Mouse (Mus musculus) erythroid progenitor cell, adult 5-6 weeks (primary cell): ENCODE measurements around the gene Csrnp2. TPM values are rescaled to one million over a fixed set of nuclear protein-coding genes. Genes with fewer than 3 reads are reported as not detected.
A peak's percentile ranks its signal among the peaks of the same experiment; 100 is the strongest.

Experiments
- ATAC-seq: replicated peaks from 2 replicates; pipeline ENCODE4 v1.8.0; 2016; ENCODE audit warnings: moderate number of reproducible peaks, mild to moderate bottlenecking, moderate TSS enrichment, inconsistent platforms; ENCODE audit not compliant: poor library complexity, low FRiP score, severe bottlenecking
- total RNA-seq, 2 experiments: library from RNA; stranded (forward) in 1 of 2; stranded (reverse) in 1 of 2; fragments of 150-400 nt in 1 of 2; fragments of 186-747, 209-891 nt in 1 of 2; gene quantifications; 2 replicates each; pipeline versions ENCODE4 v1.2.3 to v1.2.4; 2015 to 2017; ENCODE audit warnings: low replicate concordance in 2 of 2

The Csrnp2 gene
- total RNA-seq, 2 experiments from 2014 or later: not detected

DNA sequence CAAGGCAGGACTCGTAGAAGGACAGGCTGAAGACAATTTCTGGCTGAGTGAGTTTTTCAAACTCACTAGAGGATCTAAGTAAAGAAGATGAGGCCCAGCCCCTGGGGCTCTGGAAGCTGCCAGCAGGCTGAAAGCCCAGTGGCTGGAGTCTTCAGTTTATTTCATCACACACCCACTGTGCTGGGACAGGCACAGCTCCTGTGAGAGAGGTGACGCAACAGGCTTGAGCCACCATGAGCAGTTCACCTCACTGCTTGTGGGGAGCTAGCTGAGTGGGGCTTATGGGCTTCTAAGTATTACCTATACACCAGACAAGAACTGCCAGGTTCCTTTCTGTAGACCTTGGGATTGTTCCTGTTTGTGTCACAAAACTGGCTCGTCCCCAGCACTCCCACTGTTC, 9.7 kb downstream of the Csrnp2 start:
- no peak for ATAC-seq

- no peak for ATAC-seq
These were observed 16.4 kb downstream of the Csrnp2 start for GRCm38 (mm10) chr15:100478925-100479324.

DNA sequence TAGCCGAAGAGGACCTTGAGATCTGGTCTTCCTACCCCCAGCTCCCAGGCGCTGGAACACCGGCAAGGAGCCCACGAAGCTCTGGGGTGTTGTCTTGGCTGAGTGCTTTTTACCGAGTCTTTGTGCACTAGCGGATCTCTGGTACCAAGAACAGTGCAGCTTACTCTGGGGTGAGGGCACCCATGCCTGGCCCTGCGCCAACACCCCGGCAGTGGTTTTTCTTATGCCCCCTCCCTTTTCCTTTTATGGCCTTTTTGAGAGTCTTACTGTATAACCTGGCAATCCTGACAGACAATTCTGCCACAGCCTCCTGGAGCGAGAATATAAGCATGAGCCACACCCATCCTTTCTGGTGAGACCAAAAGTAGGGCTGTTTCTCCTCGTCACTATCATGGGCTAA, 16.9 kb downstream of the Csrnp2 start:
- no peak for ATAC-seq

- no peak for ATAC-seq
These were observed 21.3 kb downstream of the Csrnp2 start for GRCm38 (mm10) chr15:100473926-100474503.

DNA sequence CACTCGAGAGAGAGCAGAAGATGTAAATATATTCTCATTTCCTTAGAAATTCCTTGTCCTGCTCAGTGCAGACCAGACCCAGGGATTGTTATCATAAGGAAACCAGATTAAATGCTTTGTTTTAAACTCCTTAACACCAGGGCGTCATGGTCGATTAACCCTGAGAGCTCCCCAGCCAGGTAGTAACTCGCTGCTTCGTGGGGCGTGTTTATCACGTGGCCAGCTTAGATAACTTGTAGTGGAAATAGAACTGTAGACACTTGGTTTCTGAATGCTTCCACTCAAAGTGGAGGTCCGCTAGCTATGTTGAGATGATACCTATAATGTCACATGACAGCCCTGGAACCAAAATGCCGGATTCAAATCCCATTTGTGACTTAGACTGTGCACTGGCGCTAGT, 25.3 kb downstream of the Csrnp2 start:
- no peak for ATAC-seq

GRCm38 (mm10) chr15:100469189-100469545, 26.1 kb downstream of the Csrnp2 start:
- ATAC-seq: no peak; the same call in 1 of the 2 replicates

DNA sequence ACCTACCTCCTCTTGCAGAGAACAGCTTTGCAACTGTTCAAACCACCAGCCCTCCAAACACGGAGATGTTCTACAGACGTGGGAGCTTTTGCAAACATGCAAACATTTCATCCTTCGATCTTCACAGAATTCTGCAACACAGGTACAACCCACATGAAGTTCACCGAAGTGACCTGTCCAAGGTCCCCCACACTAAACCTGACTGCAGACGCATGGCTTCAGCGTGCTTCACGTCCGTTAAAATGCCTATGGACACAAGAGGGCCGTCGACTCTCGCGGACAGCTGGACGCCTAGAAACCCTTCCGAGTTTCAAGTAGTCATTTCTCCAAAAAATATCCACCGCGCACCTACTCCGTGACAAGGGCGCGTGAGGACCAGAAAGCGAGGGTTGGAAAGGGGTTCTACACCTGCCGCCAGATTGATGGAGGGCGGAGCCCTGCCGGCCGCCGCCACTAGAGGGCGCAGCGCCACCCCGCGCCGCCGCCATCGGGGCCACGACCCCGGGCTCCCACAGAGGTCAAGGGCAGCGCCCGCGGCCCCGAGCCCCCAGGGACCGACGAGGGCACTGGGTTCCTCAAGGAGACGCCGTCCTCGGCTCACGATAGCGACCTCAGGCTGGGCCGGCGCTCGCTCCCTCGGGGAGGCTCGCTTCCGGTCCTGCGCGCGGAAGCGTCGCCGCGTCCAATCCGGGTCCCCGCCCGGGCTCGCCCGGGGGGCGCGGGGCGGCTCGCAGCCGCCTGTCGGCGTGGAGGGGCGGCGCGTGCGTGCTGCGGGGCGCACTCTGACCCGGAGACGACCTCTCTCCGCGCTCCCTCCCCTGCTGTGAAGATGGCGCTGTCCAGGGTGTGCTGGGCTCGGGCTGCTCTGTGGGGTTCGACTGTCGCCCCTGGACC, 26.7 kb downstream of the Csrnp2 start, which contains the start of gene Letmd1:
Gene Letmd1, plus strand, starts transcription at position 729 of the 894 bp plus-strand sequence.
- peak; percentile 69 for ATAC-seq

DNA sequence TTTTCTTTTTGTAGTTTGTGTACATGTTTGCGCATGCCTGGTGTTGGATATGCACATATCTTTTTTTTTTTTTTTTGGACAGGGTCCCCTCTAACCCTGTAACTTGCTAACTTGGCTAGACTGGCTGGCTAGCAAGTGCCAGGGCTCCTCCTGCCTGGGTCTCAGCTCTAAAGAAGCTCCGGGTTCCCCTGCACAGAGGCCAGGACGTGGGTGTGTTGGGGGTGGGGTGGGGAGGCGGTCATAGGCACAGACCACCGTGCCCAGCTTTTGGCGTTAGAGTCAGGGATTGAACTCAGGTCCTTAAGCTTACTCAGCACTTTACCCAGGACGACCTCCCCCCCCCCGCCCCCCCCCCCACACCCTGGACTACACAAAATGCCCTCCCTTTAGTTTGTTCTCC, 27.6 kb downstream of the Csrnp2 start:
- no peak for ATAC-seq

GRCm38 (mm10) chr15:100465432-100465831, 29.9 kb downstream of the Csrnp2 start:
- ATAC-seq: no peak

- ATAC-seq: peak; percentile 60; the same call in 1 of the 2 replicates
These were observed 31.6 kb downstream of the Csrnp2 start for GRCm38 (mm10) chr15:100463712-100464111.

GRCm38 (mm10) chr15:100462086-100462485, 33.2 kb downstream of the Csrnp2 start:
- no peak for ATAC-seq

DNA sequence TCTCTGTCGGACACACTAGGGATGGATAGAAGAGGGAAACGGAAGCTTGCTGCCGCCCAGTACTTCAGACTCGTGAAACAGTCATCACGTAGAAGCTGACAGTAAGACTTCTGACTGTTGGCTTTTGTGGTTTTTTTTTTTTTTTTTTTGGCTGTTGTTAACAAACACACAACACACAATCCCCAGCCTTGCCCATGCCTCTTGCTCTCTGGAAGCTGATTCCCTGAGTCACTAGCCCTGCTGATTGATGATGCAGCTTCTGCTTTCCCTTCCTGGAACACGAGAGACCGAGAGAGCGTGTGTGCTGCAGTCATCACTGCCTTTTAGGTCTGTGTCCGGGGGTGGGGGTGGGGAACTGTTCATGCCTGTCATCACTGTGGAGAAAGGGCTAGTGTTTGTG, 33.6 kb downstream of the Csrnp2 start:
- no peak for ATAC-seq

- peak; percentile 82 for ATAC-seq
These were observed 34.3 kb downstream of the Csrnp2 start for GRCm38 (mm10) chr15:100460942-100461341.

DNA sequence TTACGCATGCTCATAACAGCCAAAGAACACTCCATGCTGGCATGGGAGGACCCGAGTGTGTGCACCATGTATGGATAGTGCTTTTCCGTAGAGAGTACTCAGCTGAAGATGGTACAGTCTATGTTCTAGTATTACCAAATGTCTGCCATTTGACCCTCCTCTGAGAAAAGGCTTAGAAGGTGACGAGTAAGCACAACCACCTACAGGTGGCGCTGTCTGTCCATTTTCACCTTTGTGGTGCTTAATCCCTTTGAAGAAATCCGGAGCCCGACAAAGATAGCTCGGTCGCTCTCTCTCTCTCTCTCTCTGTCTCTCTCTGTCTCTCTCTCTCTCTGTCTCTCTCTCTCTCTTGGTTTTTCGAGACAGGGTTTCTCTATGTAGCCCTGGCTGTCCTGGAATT, 37.2 kb downstream of the Csrnp2 start:
- ATAC-seq: peak; percentile 50; the same call in 1 of the 2 replicates

GRCm38 (mm10) chr15:100457340-100457739, 37.9 kb downstream of the Csrnp2 start:
- peak; percentile 85 for ATAC-seq

DNA sequence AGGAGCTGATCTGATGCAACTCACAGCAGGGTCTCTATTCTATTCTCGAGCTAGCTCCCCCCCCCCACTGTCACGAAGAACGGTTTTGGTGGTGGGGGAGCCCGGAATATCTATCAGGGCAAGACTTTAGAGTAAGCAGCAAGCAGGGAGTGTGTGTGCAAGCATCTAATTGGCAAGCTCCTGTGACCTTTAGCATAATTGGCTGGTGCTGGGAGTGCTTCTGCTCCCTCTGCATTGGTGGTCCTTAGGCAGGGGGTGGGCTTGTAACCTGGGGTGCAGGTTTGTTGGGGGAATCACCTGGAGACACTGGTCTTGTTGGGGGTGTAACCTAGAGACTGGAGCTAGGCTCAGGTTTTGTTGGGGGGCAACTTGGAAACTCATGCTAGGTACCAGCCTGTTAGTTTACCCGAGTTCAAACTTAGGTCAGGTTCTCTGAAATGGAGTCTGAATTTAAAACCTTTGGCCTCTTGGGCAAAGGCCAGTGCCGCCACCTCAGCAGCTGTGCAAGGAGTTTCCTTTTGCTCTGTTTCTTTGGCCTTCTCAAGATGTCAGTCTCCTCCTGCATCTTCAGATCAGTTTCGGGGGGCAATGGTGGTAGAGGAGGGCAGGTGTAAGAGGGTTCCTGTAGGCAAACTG, 38.8 kb downstream of the Csrnp2 start:
- ATAC-seq: no peak

DNA sequence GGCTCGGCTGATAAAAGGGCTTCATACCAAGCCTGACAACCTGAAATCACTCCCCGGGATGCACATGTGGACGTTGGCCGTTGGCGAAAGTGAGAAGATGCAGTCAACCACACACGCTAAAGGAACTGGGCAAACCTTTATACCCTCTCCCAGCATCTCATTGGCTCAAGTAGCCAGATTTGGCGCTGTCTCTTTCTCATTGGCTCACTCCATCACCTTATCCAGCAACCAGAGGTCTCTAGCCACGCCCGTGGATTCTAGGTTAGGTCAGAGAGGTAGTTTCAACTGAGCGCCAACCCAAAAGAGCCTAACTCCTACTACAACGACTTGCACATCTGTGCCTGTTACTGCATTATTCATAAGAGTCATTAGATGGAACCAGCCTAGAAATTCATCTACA, 42.8 kb downstream of the Csrnp2 start:
- no peak for ATAC-seq

DNA sequence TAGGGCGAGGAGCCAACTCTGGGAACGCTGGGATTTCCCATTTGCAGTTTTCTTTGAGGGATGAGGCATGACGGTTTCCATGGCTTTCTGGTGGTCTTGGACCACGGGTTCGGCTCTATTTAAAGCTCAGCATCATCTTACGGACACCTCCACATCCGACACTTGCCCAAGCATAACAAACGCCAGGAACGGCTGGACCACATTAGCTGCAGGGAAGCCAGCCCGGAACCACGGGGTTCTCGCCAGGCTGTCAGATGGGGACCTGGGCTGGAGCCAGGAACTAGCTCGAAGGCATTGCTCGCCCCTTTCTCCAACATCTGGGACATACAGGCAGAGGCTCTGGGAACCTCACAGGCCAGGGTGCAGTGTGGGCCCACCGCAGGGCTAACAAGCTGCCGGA, 44.0 kb downstream of the Csrnp2 start:
- ATAC-seq: no peak

GRCm38 (mm10) chr15:100449495-100449894, 45.8 kb downstream of the Csrnp2 start:
- no peak for ATAC-seq

DNA sequence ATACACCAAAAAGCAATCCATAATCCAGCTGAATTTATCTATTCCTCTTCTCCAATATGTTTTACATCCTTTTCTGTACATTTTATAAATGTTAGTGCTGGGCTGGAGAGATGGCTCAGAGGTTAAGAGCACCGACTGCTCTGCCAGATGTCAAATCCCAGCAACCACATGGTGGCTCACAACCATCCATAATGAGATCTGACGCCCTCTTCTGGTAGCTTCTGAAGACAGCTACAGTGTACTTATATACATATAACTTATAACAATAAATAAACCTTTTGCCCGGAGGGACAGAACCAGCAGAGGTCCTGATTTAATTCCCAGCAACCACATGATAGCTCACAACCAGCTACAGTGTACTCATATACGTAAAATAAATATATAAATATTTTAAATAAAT, 46.7 kb downstream of the Csrnp2 start:
- ATAC-seq: no peak

GRCm38 (mm10) chr15:100446887-100447286, 48.4 kb downstream of the Csrnp2 start:
- ATAC-seq: no peak
